Mouse (Mus musculus): Measurements from ENCODE around the gene Gmpr2. TPM values are rescaled to one million over a fixed set of nuclear protein-coding genes. Genes with fewer than 3 reads are reported as not detected.

Gene Gmpr2
- polyA plus RNA-seq, 1 experiment from 2014 or later, result 39.1 TPM

Other genes starting within 250 kb of the Gmpr2 start
- gene Dhrs4, start 193.2 kb upstream of the Gmpr2 start, polyA plus RNA-seq (2016; fragmentation: Nextera tagmentation; extraction: Ambion mirVana), result 76.6 and 77.0 TPM in 2 replicates
- 0.91 and 1.8 TPM in 2 replicates for gene Carmil3, start 181.3 kb upstream of the Gmpr2 start, polyA plus RNA-seq (2016; fragmentation: Nextera tagmentation; extraction: Ambion mirVana)
- 0.13 TPM in 1 of 2 replicates, not detected in the other for gene Cpne6, start 161.5 kb upstream of the Gmpr2 start, polyA plus RNA-seq (2016; fragmentation: Nextera tagmentation; extraction: Ambion mirVana)
- not detected in 2 replicates for gene Nrl, start 147.0 kb upstream of the Gmpr2 start, polyA plus RNA-seq (2016; fragmentation: Nextera tagmentation; extraction: Ambion mirVana)
- 35.5 and 37.4 TPM in 2 replicates for gene Pck2, start 131.7 kb upstream of the Gmpr2 start, polyA plus RNA-seq (2016; fragmentation: Nextera tagmentation; extraction: Ambion mirVana)
- gene Dcaf11, start 111.9 kb upstream of the Gmpr2 start, polyA plus RNA-seq (2016; fragmentation: Nextera tagmentation; extraction: Ambion mirVana), result 57.1 and 60.3 TPM in 2 replicates
- 1.9 and 2.7 TPM in 2 replicates for gene A730061H03Rik, start 111.5 kb upstream of the Gmpr2 start, polyA plus RNA-seq (2016; fragmentation: Nextera tagmentation; extraction: Ambion mirVana)
- gene Fitm1, start 96.3 kb upstream of the Gmpr2 start, polyA plus RNA-seq (2016; fragmentation: Nextera tagmentation; extraction: Ambion mirVana), result 0.63 and 0.75 TPM in 2 replicates
- gene Psme1, start 93.8 kb upstream of the Gmpr2 start, polyA plus RNA-seq (2016; fragmentation: Nextera tagmentation; extraction: Ambion mirVana), result 108 and 111 TPM in 2 replicates
- gene Emc9, start 86.6 kb upstream of the Gmpr2 start, polyA plus RNA-seq (2016; fragmentation: Nextera tagmentation; extraction: Ambion mirVana), result 28.7 and 32.9 TPM in 2 replicates
- 221 and 222 TPM in 2 replicates for gene Psme2, start 80.8 kb upstream of the Gmpr2 start, polyA plus RNA-seq (2016; fragmentation: Nextera tagmentation; extraction: Ambion mirVana)
- 14.2 and 15.7 TPM in 2 replicates for gene Rnf31, start 80.2 kb upstream of the Gmpr2 start, polyA plus RNA-seq (2016; fragmentation: Nextera tagmentation; extraction: Ambion mirVana)
- 14.4 and 15.3 TPM in 2 replicates for gene Irf9, start 68.4 kb upstream of the Gmpr2 start, polyA plus RNA-seq (2016; fragmentation: Nextera tagmentation; extraction: Ambion mirVana)
- 1.8 and 3.2 TPM in 2 replicates for gene Rec8, start 53.9 kb upstream of the Gmpr2 start, polyA plus RNA-seq (2016; fragmentation: Nextera tagmentation; extraction: Ambion mirVana)
- 46.0 and 48.8 TPM in 2 replicates for gene Ipo4, start 36.0 kb upstream of the Gmpr2 start, polyA plus RNA-seq (2016; fragmentation: Nextera tagmentation; extraction: Ambion mirVana)
- 1.8 and 2.8 TPM in 2 replicates for gene Gm49378, start 34.0 kb upstream of the Gmpr2 start, polyA plus RNA-seq (2016; fragmentation: Nextera tagmentation; extraction: Ambion mirVana)
- 64.9 and 69.7 TPM in 2 replicates for gene Tm9sf1, start 28.1 kb upstream of the Gmpr2 start, polyA plus RNA-seq (2016; fragmentation: Nextera tagmentation; extraction: Ambion mirVana)
- gene Tssk4, start 21.8 kb upstream of the Gmpr2 start, polyA plus RNA-seq (2016; fragmentation: Nextera tagmentation; extraction: Ambion mirVana), result 0.18 and 0.30 TPM in 2 replicates
- gene Mdp1, start 11.4 kb upstream of the Gmpr2 start, polyA plus RNA-seq (2016; fragmentation: Nextera tagmentation; extraction: Ambion mirVana), result 27.5 and 28.1 TPM in 2 replicates
- gene Nedd8, start 183 bp downstream of the Gmpr2 start, polyA plus RNA-seq (2016; fragmentation: Nextera tagmentation; extraction: Ambion mirVana), result 322 and 329 TPM in 2 replicates
- 31.9 and 32.2 TPM in 2 replicates for gene Tinf2, start 9.9 kb downstream of the Gmpr2 start, polyA plus RNA-seq (2016; fragmentation: Nextera tagmentation; extraction: Ambion mirVana)
- 1.6 and 2.1 TPM in 2 replicates for gene Tgm1, start 42.0 kb downstream of the Gmpr2 start, polyA plus RNA-seq (2016; fragmentation: Nextera tagmentation; extraction: Ambion mirVana)
- gene Rabggta, start 50.3 kb downstream of the Gmpr2 start, polyA plus RNA-seq (2016; fragmentation: Nextera tagmentation; extraction: Ambion mirVana), result 18.3 and 18.9 TPM in 2 replicates
- gene Dhrs1, start 73.7 kb downstream of the Gmpr2 start, polyA plus RNA-seq (2016; fragmentation: Nextera tagmentation; extraction: Ambion mirVana), result 34.3 and 35.2 TPM in 2 replicates
- 56.0 and 59.4 TPM in 2 replicates for gene Nop9, start 73.8 kb downstream of the Gmpr2 start, polyA plus RNA-seq (2016; fragmentation: Nextera tagmentation; extraction: Ambion mirVana)
- 10.7 and 11.2 TPM in 2 replicates for gene Cideb, start 86.5 kb downstream of the Gmpr2 start, polyA plus RNA-seq (2016; fragmentation: Nextera tagmentation; extraction: Ambion mirVana)
- gene Ltb4r2, start 89.5 kb downstream of the Gmpr2 start, polyA plus RNA-seq (2016; fragmentation: Nextera tagmentation; extraction: Ambion mirVana), result 1.3 and 1.8 TPM in 2 replicates
- gene Ltb4r1, start 94.0 kb downstream of the Gmpr2 start, polyA plus RNA-seq (2016; fragmentation: Nextera tagmentation; extraction: Ambion mirVana), result 3.1 and 3.6 TPM in 2 replicates
- gene Adcy4, start 112.2 kb downstream of the Gmpr2 start, polyA plus RNA-seq (2016; fragmentation: Nextera tagmentation; extraction: Ambion mirVana), result 2.9 and 3.6 TPM in 2 replicates
- 29.1 and 30.0 TPM in 2 replicates for gene Ripk3, start 116.9 kb downstream of the Gmpr2 start, polyA plus RNA-seq (2016; fragmentation: Nextera tagmentation; extraction: Ambion mirVana)
- gene Nfatc4, start 151.2 kb downstream of the Gmpr2 start, polyA plus RNA-seq (2016; fragmentation: Nextera tagmentation; extraction: Ambion mirVana), result 3.3 and 5.3 TPM in 2 replicates
- 7.0 and 8.2 TPM in 2 replicates for gene Nynrin, start 182.1 kb downstream of the Gmpr2 start, polyA plus RNA-seq (2016; fragmentation: Nextera tagmentation; extraction: Ambion mirVana)
- gene Cbln3, start 212.5 kb downstream of the Gmpr2 start, polyA plus RNA-seq (2016; fragmentation: Nextera tagmentation; extraction: Ambion mirVana), result 0.25 TPM in 2 replicates
- 12.8 and 13.0 TPM in 2 replicates for gene Khnyn, start 213.0 kb downstream of the Gmpr2 start, polyA plus RNA-seq (2016; fragmentation: Nextera tagmentation; extraction: Ambion mirVana)
- gene Sdr39u1, start 228.4 kb downstream of the Gmpr2 start, polyA plus RNA-seq (2016; fragmentation: Nextera tagmentation; extraction: Ambion mirVana), result 14.0 and 15.3 TPM in 2 replicates

Measured in liver, embryonic 12.5 days (tissue).